Mouse (Mus musculus) heart, postnatal 0 days (tissue): ENCODE measurements around the gene Lmf1. TPM values are rescaled to one million over a fixed set of nuclear protein-coding genes. Genes with fewer than 3 reads are reported as not detected.

ENCODE experiments used
- ATAC-seq: fragments of 200-750 bp; cut with Nextera tagmentation; 2 replicates; pipeline ENCODE4 v1.8.0; 2017; ENCODE audit warnings: low read depth, moderate number of reproducible peaks, moderate library complexity; ENCODE audit not compliant: insufficient read depth
- DNase-seq: peaks from one replicate; pipeline ENCODE4 v3.0.0-alpha.2; 2016; ENCODE audit warnings: low spot score
- H3K27ac ChIP-seq: fragments of 300-500 bp; sonication (generic); 2 replicates; pipeline ENCODE4 v1.5.1; 2014; ENCODE audit warnings: low read depth, mild to moderate bottlenecking
- H3K27me3 ChIP-seq: fragments of 300-500 bp; sonication (generic); 2 replicates; pipeline ENCODE4 v1.6.1; 2014; ENCODE audit warnings: low read length, mixed read lengths; ENCODE audit not compliant: control insufficient read depth, insufficient read depth
- H3K36me3 ChIP-seq: fragments of 300-500 bp; sonication (generic); replicated peaks from 2 replicates; pipeline ENCODE4 v1.6.1; 2014; ENCODE audit warnings: low read length, mixed read lengths; ENCODE audit not compliant: control insufficient read depth, insufficient read depth
- H3K4me1 ChIP-seq: fragments of 300-500 bp; sonication (generic); 2 replicates; pipeline ENCODE4 v1.6.1; 2014; ENCODE audit warnings: antibody characterized with exemption; ENCODE audit not compliant: control insufficient read depth, insufficient read depth
- H3K4me2 ChIP-seq: fragments of 300-500 bp; sonication (generic); 2 replicates; pipeline ENCODE4 v1.6.1; 2014; ENCODE audit warnings: low read depth, mild to moderate bottlenecking, low read length, moderate library complexity
- H3K4me3 ChIP-seq: fragments of 300-500 bp; sonication (generic); 2 replicates; pipeline ENCODE4 v1.5.1; 2014; ENCODE audit warnings: low read depth, low read length
- H3K9ac ChIP-seq: fragments of 300-500 bp; sonication (generic); replicated peaks from 2 replicates; pipeline ENCODE4 v1.6.1; 2014; ENCODE audit warnings: low read depth, low read length, mixed read lengths
- H3K9me3 ChIP-seq: fragments of 300-500 bp; sonication (generic); replicated peaks from 2 replicates; pipeline ENCODE4 v1.6.1; 2016; ENCODE audit warnings: low read length; ENCODE audit not compliant: control insufficient read depth
- CTCF ChIP-seq: IDR thresholded peaks from 2 replicates; pipeline ENCODE4 v1.5.1; 2016; ENCODE audit warnings: antibody characterized with exemption, control low read depth, low read depth
- EP300 ChIP-seq: IDR thresholded peaks from 2 replicates; pipeline ENCODE4 v1.6.1; 2016; ENCODE audit warnings: antibody characterized with exemption, low read depth
- WGBS: fragments of 180-500 bp; shearing (Covaris S2); extraction: QIAGEN DNeasy Blood & Tissue Kit; methylation state at CpG from one replicate; pipeline ENCODE4 v1.1.7; 2014; 5-methylcytosine and 5-hydroxymethylcytosine counted together
- polyA plus RNA-seq: library from polyadenylated mRNA; unstranded; fragments of >200 nt; fragmentation: Nextera tagmentation; extraction: Ambion mirVana; gene quantifications from 2 replicates; pipeline ENCODE4 v1.2.1, GENCODE M21; 2015
- total RNA-seq: library from RNA; depleted of rRNA; stranded (reverse); fragments of >200 nt; gene quantifications from 2 replicates; pipeline ENCODE4 v1.2.3, GENCODE M21; 2014; ENCODE audit warnings: low replicate concordance

Lmf1 gene
- total and polyA plus RNA-seq, 2 experiments from 2014 or later: 30.6 to 44.9 TPM

- peaks cover 18% of the 10 kb centered on the region for H3K36me3 ChIP-seq
- H3K4me2 ChIP-seq: peak overlapping the region; percentile 26
- H3K27me3 ChIP-seq: no peaks in the 10 kb centered on the region
- peaks cover 5% of the 10 kb centered on the region; the same call in 1 of the 2 replicates for H3K4me1 ChIP-seq
- no peak overlapping the region for H3K4me3 ChIP-seq
- WGBS: 25% methylated on average over 16 of the region's 16 CpGs
- H3K9me3 ChIP-seq: no peaks in the 10 kb centered on the region
- DNase-seq: peak; percentile 67
- H3K9ac ChIP-seq: no peak overlapping the region
- peak; percentile 85 for ATAC-seq
- no peak overlapping the region for H3K27ac ChIP-seq
- TF ChIP-seq EP300 (no peak), CTCF (no peak)
Observed at GRCm38 (mm10) chr17:25618508-25619056, 39.7 kb downstream of the Lmf1 start.

DNA sequence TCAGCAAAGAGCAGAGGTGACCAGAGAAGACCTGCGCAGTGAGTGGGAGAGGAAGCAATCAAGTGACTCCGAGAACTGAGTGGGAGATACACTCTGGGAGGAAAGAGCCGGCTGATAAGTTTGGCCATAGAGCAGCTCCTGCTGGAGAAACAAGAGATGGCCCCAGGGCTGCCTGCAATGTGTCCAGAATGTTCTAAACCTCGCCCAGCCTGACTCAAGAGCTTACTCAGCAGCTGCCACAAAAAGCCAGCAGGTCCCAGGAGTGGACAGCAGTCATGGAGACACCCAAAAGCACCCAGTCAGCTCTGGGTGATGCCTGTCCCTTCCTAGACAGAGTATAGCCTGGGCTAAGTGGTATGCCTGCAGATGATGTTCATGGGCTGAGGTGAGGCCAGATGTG lies 44.6 kb downstream of the Lmf1 start:
- H3K27ac ChIP-seq: no peak overlapping the region
- H3K4me2 ChIP-seq: no peak overlapping the region
- ATAC-seq (no peak), DNase-seq (no peak)
- 73% methylated on average over 4 of the region's 4 CpGs for WGBS
- peaks cover 14% of the 10 kb centered on the region; the same call in 1 of the 2 replicates for H3K4me1 ChIP-seq
- no peaks in the 10 kb centered on the region for H3K36me3 ChIP-seq
- no peak for TF ChIP-seq CTCF
- no peaks in the 10 kb centered on the region for H3K9me3 ChIP-seq
- no peak overlapping the region for H3K4me3 ChIP-seq
- H3K9ac ChIP-seq: no peak overlapping the region
- no peaks in the 10 kb centered on the region for H3K27me3 ChIP-seq

DNA sequence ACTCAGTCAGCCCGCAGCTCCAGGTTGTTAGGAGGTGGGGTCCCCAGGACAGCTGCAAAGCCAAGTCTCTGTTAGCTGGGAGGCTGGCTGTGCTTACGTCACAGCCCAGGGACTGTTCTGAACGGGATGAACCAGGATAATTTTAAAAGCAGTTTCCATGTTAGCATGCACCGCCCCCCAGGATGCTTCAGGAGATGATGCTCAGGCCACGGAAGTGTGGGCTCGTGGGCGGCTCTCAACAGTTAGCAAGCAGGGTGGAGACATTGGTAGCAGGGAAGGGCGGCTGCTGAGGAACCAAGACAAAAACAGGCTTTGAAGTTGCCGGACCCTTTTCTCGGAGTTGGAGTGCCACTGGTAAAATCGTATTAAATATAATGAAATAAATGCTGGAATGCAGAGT lies 45.0 kb downstream of the Lmf1 start:
- Histone ChIP-seq H3K4me2 (no peak overlapping the region), H3K9me3 (no peaks in the 10 kb centered on the region), H3K4me3 (no peak overlapping the region), H3K27me3 (no peaks in the 10 kb centered on the region), H3K4me1 (peaks cover 11% of the 10 kb centered on the region; the same call in 1 of the 2 replicates), H3K27ac (no peak overlapping the region), H3K36me3 (no peaks in the 10 kb centered on the region), H3K9ac (no peak overlapping the region)
- no peak for TF ChIP-seq EP300
- TF ChIP-seq CTCF: no peak
- DNase-seq: no peak
- 79% methylated on average over 11 of the region's 11 CpGs for WGBS
- no peak for ATAC-seq

GRCm38 (mm10) chr17:25624446-25625119 lies 45.7 kb downstream of the Lmf1 start:
- Histone ChIP-seq H3K9me3 (no peaks in the 10 kb centered on the region), H3K27me3 (no peaks in the 10 kb centered on the region), H3K27ac (no peak overlapping the region), H3K4me1 (peaks cover 11% of the 10 kb centered on the region; the same call in 1 of the 2 replicates), H3K9ac (no peak overlapping the region), H3K4me3 (no peak overlapping the region), H3K36me3 (no peaks in the 10 kb centered on the region), H3K4me2 (no peak overlapping the region)
- ATAC-seq (no peak), DNase-seq (no peak)
- 63% methylated on average over 13 of the region's 13 CpGs for WGBS
- TF ChIP-seq EP300: no peak
- no peak for TF ChIP-seq CTCF

DNA sequence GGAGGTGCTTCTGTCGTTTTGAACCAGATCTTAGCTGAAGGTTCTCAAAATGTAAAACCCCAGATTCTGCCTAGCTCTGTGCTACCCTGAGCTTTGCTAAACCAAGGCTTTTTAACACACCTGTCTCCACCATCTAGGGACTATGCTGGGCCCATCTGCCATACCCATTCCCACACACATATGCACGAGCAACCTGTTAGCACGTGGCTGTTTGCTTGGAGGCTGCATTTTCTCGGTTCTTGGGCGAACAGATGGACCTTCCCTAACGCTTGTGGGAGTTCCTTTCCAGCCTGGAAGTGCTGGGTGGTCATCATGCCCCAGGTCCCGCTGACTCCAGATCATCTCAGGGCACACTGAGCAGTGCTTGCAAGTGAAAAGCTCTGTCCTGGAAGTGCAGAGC lies 46.4 kb downstream of the Lmf1 start:
- no peak overlapping the region for H3K4me3 ChIP-seq
- no peaks in the 10 kb centered on the region for H3K9me3 ChIP-seq
- no peaks in the 10 kb centered on the region for H3K27me3 ChIP-seq
- ATAC-seq: no peak
- H3K4me2 ChIP-seq: no peak overlapping the region
- no peak for TF ChIP-seq EP300
- no peak for TF ChIP-seq CTCF
- no peak overlapping the region for H3K9ac ChIP-seq
- WGBS: 79% methylated on average over 7 of the region's 7 CpGs
- peaks cover 11% of the 10 kb centered on the region; the same call in 1 of the 2 replicates for H3K4me1 ChIP-seq
- no peak overlapping the region for H3K27ac ChIP-seq
- no peak for DNase-seq
- no peaks in the 10 kb centered on the region for H3K36me3 ChIP-seq
